Mouse (Mus musculus) hindbrain, embryonic 13.5 days (tissue): Measurements from ENCODE around the gene Agk. TPM values are rescaled to one million over a fixed set of nuclear protein-coding genes. Genes with fewer than 3 reads are reported as not detected.
A peak's percentile ranks its signal among the peaks of the same experiment; 100 is the strongest.

Source experiments
- ATAC-seq: fragments of 200-750 bp; cut with Nextera tagmentation; 2 replicates; pipeline ENCODE4 v1.8.0; 2017; ENCODE audit warnings: moderate TSS enrichment; ENCODE audit not compliant: low FRiP score
- H3K27ac ChIP-seq: fragments of 300-500 bp; sonication (generic); 2 replicates; pipeline ENCODE4 v1.5.1; 2015; ENCODE audit warnings: inconsistent platforms, mild to moderate bottlenecking, moderate library complexity
- H3K27me3 ChIP-seq: fragments of 300-500 bp; sonication (generic); 2 replicates; pipeline ENCODE4 v1.6.1; 2015; ENCODE audit warnings: mild to moderate bottlenecking, inconsistent platforms
- H3K36me3 ChIP-seq: fragments of 300-500 bp; sonication (generic); 2 replicates; pipeline ENCODE4 v1.6.1; 2015; ENCODE audit warnings: mild to moderate bottlenecking, inconsistent platforms
- H3K4me1 ChIP-seq: fragments of 300-500 bp; sonication (generic); replicated peaks from 2 replicates; pipeline ENCODE4 v1.6.1; 2015; ENCODE audit warnings: inconsistent platforms
- H3K4me2 ChIP-seq: fragments of 300-500 bp; sonication (generic); 2 replicates; pipeline ENCODE4 v1.6.1; 2015; ENCODE audit warnings: inconsistent platforms, mild to moderate bottlenecking, moderate library complexity
- H3K4me3 ChIP-seq: fragments of 300-500 bp; sonication (generic); 2 replicates; pipeline ENCODE4 v1.5.1; 2015; ENCODE audit warnings: mild to moderate bottlenecking, inconsistent platforms
- H3K9ac ChIP-seq: fragments of 300-500 bp; sonication (generic); 2 replicates; pipeline ENCODE4 v1.6.1; 2015; ENCODE audit warnings: mild to moderate bottlenecking, inconsistent platforms
- H3K9me3 ChIP-seq: fragments of 300-500 bp; sonication (generic); 2 replicates; pipeline ENCODE4 v1.6.1; 2016; ENCODE audit warnings: inconsistent platforms
- WGBS: fragments of 180-500 bp; shearing (Covaris S2); methylation state at CpG from one replicate; pipeline ENCODE4 v1.1.7; 2015; 5-methylcytosine and 5-hydroxymethylcytosine counted together
- polyA plus RNA-seq: library from polyadenylated mRNA; unstranded; fragments of >200 nt; fragmentation: Nextera tagmentation; extraction: Ambion mirVana; gene quantifications from 2 replicates; pipeline ENCODE4 v1.2.1, GENCODE M21; 2015

Gene Agk
- polyA plus RNA-seq, 1 experiment from 2014 or later, result 40.4 TPM

- no peaks in the 10 kb centered on the region for H3K9me3 ChIP-seq
- H3K36me3 ChIP-seq, result peaks cover 27% of the 10 kb centered on the region
- no peak for ATAC-seq
- H3K27ac ChIP-seq, result no peak overlapping the region
- H3K4me2 ChIP-seq, result no peak overlapping the region
- no peaks in the 10 kb centered on the region for H3K4me1 ChIP-seq
- WGBS, result over 99% methylated on average over 6 of the region's 6 CpGs
- no peak overlapping the region for H3K9ac ChIP-seq
- no peaks in the 10 kb centered on the region for H3K27me3 ChIP-seq
- no peak overlapping the region for H3K4me3 ChIP-seq
These were observed 46.1 kb downstream of the Agk start for GRCm38 (mm10) chr6:40371031-40371430.

- Histone ChIP-seq H3K9ac (no peak overlapping the region), H3K27ac (no peak overlapping the region), H3K4me2 (no peak overlapping the region), H3K27me3 (no peaks in the 10 kb centered on the region), H3K9me3 (no peaks in the 10 kb centered on the region), H3K4me1 (no peaks in the 10 kb centered on the region), H3K36me3 (peaks cover 16% of the 10 kb centered on the region), H3K4me3 (no peak overlapping the region)
- ATAC-seq, result no peak
- WGBS, result 86% methylated on average over 3 of the region's 3 CpGs
These were observed 55.2 kb downstream of the Agk start for GRCm38 (mm10) chr6:40380181-40380580.

- peaks cover 15% of the 10 kb centered on the region for H3K36me3 ChIP-seq
- H3K27ac ChIP-seq, result no peak overlapping the region
- H3K4me2 ChIP-seq, result no peak overlapping the region
- H3K9me3 ChIP-seq, result no peaks in the 10 kb centered on the region
- no peak overlapping the region for H3K4me3 ChIP-seq
- H3K9ac ChIP-seq, result no peak overlapping the region
- ATAC-seq, result no peak
- H3K27me3 ChIP-seq, result no peaks in the 10 kb centered on the region
- H3K4me1 ChIP-seq, result no peaks in the 10 kb centered on the region
- 92% methylated on average over 4 of the region's 4 CpGs for WGBS
These were observed 56.9 kb downstream of the Agk start for GRCm38 (mm10) chr6:40381908-40382307.

GRCm38 (mm10) chr6:40385682-40386081 lies 60.7 kb downstream of the Agk start:
- ATAC-seq, result no peak
- H3K9ac ChIP-seq, result no peak overlapping the region
- WGBS, result 62% methylated on average over 3 of the region's 3 CpGs

GRCm38 (mm10) chr6:40388660-40389059 lies 63.7 kb downstream of the Agk start:
- Histone ChIP-seq H3K4me3 (no peak overlapping the region), H3K9ac (0 out of 2 replicates have a peak overlapping the region, but pooled peaks have one; percentile 19), H3K4me2 (no peak overlapping the region), H3K4me1 (no peaks in the 10 kb centered on the region), H3K36me3 (0 out of 2 replicates have a peak, but pooled peaks cover 2% of the 10 kb centered on the region), H3K27me3 (no peaks in the 10 kb centered on the region), H3K27ac (no peak overlapping the region), H3K9me3 (no peaks in the 10 kb centered on the region)
- WGBS, result 65% methylated on average over 4 of the region's 4 CpGs
- no peak for ATAC-seq

More at GRCm38 (mm10) chr6:40385682-40386081, 60.7 kb downstream of the Agk start:
- Histone ChIP-seq H3K36me3 (peaks cover 9% of the 10 kb centered on the region), H3K4me1 (no peaks in the 10 kb centered on the region), H3K9me3 (no peaks in the 10 kb centered on the region), H3K4me3 (no peak overlapping the region), H3K27me3 (no peaks in the 10 kb centered on the region), H3K27ac (no peak overlapping the region), H3K4me2 (no peak overlapping the region)

GRCm38 (mm10) chr6:40390975-40391374 lies 66.0 kb downstream of the Agk start:
- no peak for ATAC-seq
- peaks cover 8% of the 10 kb centered on the region; the same call in 1 of the 2 replicates for H3K36me3 ChIP-seq
- no peak overlapping the region for H3K9ac ChIP-seq
- no peaks in the 10 kb centered on the region for H3K27me3 ChIP-seq
- no peak overlapping the region for H3K4me2 ChIP-seq
- WGBS, result 96% methylated on average over 1 of the region's 1 CpGs
- no peak overlapping the region for H3K27ac ChIP-seq
- H3K9me3 ChIP-seq, result no peaks in the 10 kb centered on the region
- H3K4me1 ChIP-seq, result no peaks in the 10 kb centered on the region
- H3K4me3 ChIP-seq, result no peak overlapping the region

GRCm38 (mm10) chr6:40393213-40393612 lies 68.2 kb downstream of the Agk start:
- no peak overlapping the region for H3K9ac ChIP-seq
- H3K4me3 ChIP-seq, result no peak overlapping the region
- H3K27ac ChIP-seq, result 0 out of 2 replicates have a peak overlapping the region, but pooled peaks have one; percentile 40
- peak; percentile 95 for ATAC-seq
- peaks cover 15% of the 10 kb centered on the region for H3K36me3 ChIP-seq
- no peaks in the 10 kb centered on the region for H3K9me3 ChIP-seq
- no peaks in the 10 kb centered on the region for H3K27me3 ChIP-seq
- no peak overlapping the region; the same call in 1 of the 2 replicates for H3K4me2 ChIP-seq
- H3K4me1 ChIP-seq, result no peaks in the 10 kb centered on the region
- 8% methylated on average over 3 of the region's 3 CpGs for WGBS

- Histone ChIP-seq H3K4me1 (no peaks in the 10 kb centered on the region), H3K4me3 (no peak overlapping the region), H3K27ac (no peak overlapping the region), H3K4me2 (no peak overlapping the region), H3K36me3 (peaks cover 77% of the 10 kb centered on the region), H3K9me3 (0 out of 2 replicates have a peak, but pooled peaks cover 3% of the 10 kb centered on the region), H3K27me3 (no peaks in the 10 kb centered on the region), H3K9ac (no peak overlapping the region)
- no peak for ATAC-seq
- 95% methylated on average over 2 of the region's 2 CpGs for WGBS
These were observed 77.1 kb downstream of the Agk start for GRCm38 (mm10) chr6:40402031-40402430.

- no peak overlapping the region for H3K27ac ChIP-seq
- WGBS, result 94% methylated on average over 4 of the region's 4 CpGs
- no peaks in the 10 kb centered on the region for H3K27me3 ChIP-seq
- H3K4me2 ChIP-seq, result no peak overlapping the region
- no peak overlapping the region for H3K9ac ChIP-seq
- H3K4me1 ChIP-seq, result no peaks in the 10 kb centered on the region
- ATAC-seq, result no peak
- H3K9me3 ChIP-seq, result 0 out of 2 replicates have a peak, but pooled peaks cover 2% of the 10 kb centered on the region
- peaks cover 81% of the 10 kb centered on the region for H3K36me3 ChIP-seq
- no peak overlapping the region for H3K4me3 ChIP-seq
These were observed 78.8 kb downstream of the Agk start for GRCm38 (mm10) chr6:40403640-40404285.

GRCm38 (mm10) chr6:40411085-40411484 lies 86.1 kb downstream of the Agk start:
- Histone ChIP-seq H3K27me3 (no peaks in the 10 kb centered on the region), H3K9ac (no peak overlapping the region), H3K4me3 (no peak overlapping the region), H3K27ac (no peak overlapping the region), H3K4me2 (no peak overlapping the region), H3K9me3 (no peaks in the 10 kb centered on the region), H3K4me1 (no peaks in the 10 kb centered on the region), H3K36me3 (peaks cover 58% of the 10 kb centered on the region)
- 95% methylated on average over 3 of the region's 3 CpGs for WGBS
- no peak for ATAC-seq

GRCm38 (mm10) chr6:40413046-40413445 lies 88.1 kb downstream of the Agk start:
- peaks cover 46% of the 10 kb centered on the region for H3K36me3 ChIP-seq
- H3K27me3 ChIP-seq, result no peaks in the 10 kb centered on the region
- H3K9me3 ChIP-seq, result no peaks in the 10 kb centered on the region
- ATAC-seq, result no peak
- H3K9ac ChIP-seq, result no peak overlapping the region
- no peaks in the 10 kb centered on the region for H3K4me1 ChIP-seq
- H3K4me3 ChIP-seq, result no peak overlapping the region
- H3K4me2 ChIP-seq, result no peak overlapping the region
- 88% methylated on average over 5 of the region's 5 CpGs for WGBS
- H3K27ac ChIP-seq, result no peak overlapping the region

- H3K36me3 ChIP-seq, result peaks cover 41% of the 10 kb centered on the region
- WGBS, result 92% methylated on average over 3 of the region's 3 CpGs
- H3K4me3 ChIP-seq, result no peak overlapping the region
- no peak overlapping the region for H3K4me2 ChIP-seq
- ATAC-seq, result no peak
- no peak overlapping the region for H3K9ac ChIP-seq
- no peaks in the 10 kb centered on the region for H3K4me1 ChIP-seq
- H3K27me3 ChIP-seq, result no peaks in the 10 kb centered on the region
- no peaks in the 10 kb centered on the region for H3K9me3 ChIP-seq
- no peak overlapping the region for H3K27ac ChIP-seq
These were observed 88.6 kb downstream of the Agk start for GRCm38 (mm10) chr6:40413565-40413964.

GRCm38 (mm10) chr6:40415799-40416198 lies 90.8 kb downstream of the Agk start:
- Histone ChIP-seq H3K36me3 (peaks cover 29% of the 10 kb centered on the region), H3K4me3 (no peak overlapping the region), H3K27ac (no peak overlapping the region), H3K27me3 (no peaks in the 10 kb centered on the region), H3K9me3 (no peaks in the 10 kb centered on the region), H3K9ac (no peak overlapping the region), H3K4me1 (no peaks in the 10 kb centered on the region), H3K4me2 (no peak overlapping the region)
- WGBS, result 81% methylated on average over 5 of the region's 5 CpGs
- ATAC-seq, result no peak
